Mouse (Mus musculus) regulatory T cell (primary cell): ENCODE results near the gene Fbxl8.

Source experiments
- in situ Hi-C: fragments of 300-600 bp; cut with MboI, MseI; formaldehyde crosslinking; loops from one replicate; pipeline ENCODE4 v1.15.1; 2025; ENCODE audit warnings: high pct_unique_total_duplicates

Fbxl8 gene

GRCm38 (mm10) chr8:105303396-105303795, 38.9 kb downstream of the Fbxl8 start:
- in situ Hi-C loops: no loop called here

- in situ Hi-C loops: no loop called here
Observed at GRCm38 (mm10) chr8:105303874-105304273, 39.4 kb downstream of the Fbxl8 start.

GRCm38 (mm10) chr8:105304325-105305210, 40.1 kb downstream of the Fbxl8 start:
- in situ Hi-C loops: no loop called here

- in situ Hi-C loops: no loop called here
Observed at GRCm38 (mm10) chr8:105305211-105306145, 41.0 kb downstream of the Fbxl8 start, which contains the start of gene Elmo3. Gene Elmo3 (plus strand): TSS chr8:105305601.

GRCm38 (mm10) chr8:105306146-105306691, 41.8 kb downstream of the Fbxl8 start:
- in situ Hi-C loops: no loop called here

GRCm38 (mm10) chr8:105307670-105308069, 43.2 kb downstream of the Fbxl8 start:
- in situ Hi-C loops: no loop called here

GRCm38 (mm10) chr8:105308428-105308827, 44.0 kb downstream of the Fbxl8 start:
- in situ Hi-C loops: no loop called here

- in situ Hi-C loops: no loop called here
Observed at GRCm38 (mm10) chr8:105309142-105309847, 44.8 kb downstream of the Fbxl8 start.

- in situ Hi-C loops: loop anchor here (10.0 kb wide), 1 partner anchor 1295 kb away; the partner anchor contains the start of gene Cdh1
Observed at GRCm38 (mm10) chr8:105310118-105310517, 45.7 kb downstream of the Fbxl8 start.

GRCm38 (mm10) chr8:105311718-105312117, 47.3 kb downstream of the Fbxl8 start:
- in situ Hi-C loops: loop anchor here (10.0 kb wide), 1 partner anchor 1293 kb away; the partner anchor contains the start of gene Cdh1

- in situ Hi-C loops: loop anchor here (10.0 kb wide), 1 partner anchor 1292 kb away; the partner anchor contains the start of gene Cdh1
Observed at GRCm38 (mm10) chr8:105312891-105313481, 48.5 kb downstream of the Fbxl8 start.

GRCm38 (mm10) chr8:105313622-105314402, 49.4 kb downstream of the Fbxl8 start:
- in situ Hi-C loops: loop anchor here (10.0 kb wide), 1 partner anchor 1291 kb away; the partner anchor contains the start of gene Cdh1

GRCm38 (mm10) chr8:105315073-105315769, 50.8 kb downstream of the Fbxl8 start:
- in situ Hi-C loops: loop anchor here (10.0 kb wide), 1 partner anchor 1290 kb away; the partner anchor contains the start of gene Cdh1

- in situ Hi-C loops: loop anchor here (10.0 kb wide), 1 partner anchor 1287 kb away; the partner anchor contains the start of gene Cdh1
Observed at GRCm38 (mm10) chr8:105317941-105318340, 53.5 kb downstream of the Fbxl8 start.

GRCm38 (mm10) chr8:105318662-105319190, 54.3 kb downstream of the Fbxl8 start:
- in situ Hi-C loops: loop anchor here (10.0 kb wide), 1 partner anchor 1286 kb away; the partner anchor contains the start of gene Cdh1
